Mouse (Mus musculus): ENCODE results near the gene Papss2.

DNA sequence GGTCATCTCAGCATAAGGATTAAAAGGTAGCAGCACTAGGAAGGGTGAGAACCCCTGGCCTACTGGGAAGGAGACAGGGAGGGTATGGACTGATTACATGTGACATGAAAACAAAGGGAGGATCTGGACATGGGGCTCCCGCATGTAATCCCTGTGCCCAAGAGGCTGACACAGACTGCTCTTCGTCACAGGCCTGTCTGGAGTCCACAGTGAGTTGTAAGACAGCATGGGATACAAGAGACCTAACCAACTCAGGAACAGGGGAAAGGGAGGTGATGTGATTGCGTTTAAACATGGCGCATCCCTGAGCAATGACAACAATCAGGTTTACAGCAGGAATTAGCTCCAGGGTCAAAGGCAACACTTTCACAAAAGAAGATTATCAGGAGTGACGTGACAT lies 113.4 kb downstream of the Papss2 start:
- no peak for TF ChIP-seq EP300 (IDR thresholded peaks at IDR 0.05)
- no peak for TF ChIP-seq CTCF (IDR thresholded peaks at IDR 0.05)
